Mouse (Mus musculus) thymus, adult 2 months (tissue): ENCODE results near the gene Adamts4. TPM values are rescaled to one million over a fixed set of nuclear protein-coding genes. Genes with fewer than 3 reads are reported as not detected.

ENCODE experiments used
- DNase-seq: peaks from one replicate; pipeline ENCODE4 v3.0.0; 2021
- H3K27ac ChIP-seq: fragments of 200-500 bp; 2 replicates; pipeline ENCODE4 v1.5.1; 2012; ENCODE audit warnings: low read length, control low read depth; ENCODE audit not compliant: control insufficient read depth, insufficient read depth
- H3K27me3 ChIP-seq: fragments of 200-500 bp; 2 replicates; pipeline ENCODE4 v1.6.1; 2012; ENCODE audit warnings: mild to moderate bottlenecking, low read length, moderate library complexity, mixed read lengths; ENCODE audit not compliant: control insufficient read depth, insufficient read depth
- H3K36me3 ChIP-seq: fragments of 200-500 bp; 2 replicates; pipeline ENCODE4 v1.6.1; 2012; ENCODE audit warnings: mild to moderate bottlenecking, low read length, moderate library complexity; ENCODE audit not compliant: control insufficient read depth, insufficient read depth
- H3K4me1 ChIP-seq: fragments of 200-500 bp; replicated peaks from 2 replicates; pipeline ENCODE4 v1.6.1; 2012; ENCODE audit warnings: low read length; ENCODE audit not compliant: control insufficient read depth, insufficient read depth
- H3K4me3 ChIP-seq: fragments of 200-500 bp; 2 replicates; pipeline ENCODE4 v1.5.1; 2012; ENCODE audit warnings: mild to moderate bottlenecking, low read length, control low read depth, moderate library complexity; ENCODE audit not compliant: control insufficient read depth, insufficient read depth
- CTCF ChIP-seq: fragments of 200-500 bp; IDR thresholded peaks from 2 replicates; pipeline ENCODE4 v1.5.1; 2012; ENCODE audit warnings: mild to moderate bottlenecking, control low read depth, low read length, moderate library complexity, borderline replicate concordance; ENCODE audit not compliant: control insufficient read depth, poor library complexity, insufficient read depth; ENCODE audit errors: extremely low read depth
- POLR2A ChIP-seq: fragments of 200-500 bp; IDR thresholded peaks from 2 replicates; pipeline ENCODE4 v1.6.1; 2012; ENCODE audit warnings: mild to moderate bottlenecking, low read length, control low read depth, moderate library complexity; ENCODE audit not compliant: control insufficient read depth, poor library complexity, insufficient read depth; ENCODE audit errors: extremely low read depth
- WGBS: fragments of 180-500 bp; shearing (Covaris S2); methylation state at CpG from one replicate; pipeline ENCODE4 v1.1.7; 2018; 5-methylcytosine and 5-hydroxymethylcytosine counted together
- polyA plus RNA-seq: library from polyadenylated mRNA; depleted of rRNA; stranded (reverse); fragments of >200 nt; gene quantifications from 2 replicates; pipeline ENCODE4 v1.2.3, GENCODE M21; 2012

Gene Adamts4
- polyA plus RNA-seq, 1 experiment: 0.90 TPM

- WGBS: 4% methylated on average over 28 of the region's 28 CpGs
- TF ChIP-seq POLR2A: peak; percentile 54
- peak; percentile 44; the same call in 1 of the 2 replicates for TF ChIP-seq CTCF
These were observed 27.7 kb upstream of the Adamts4 start, which contains the start of gene Tomm40l for GRCm38 (mm10) chr1:171222238-171223155. TSS of gene Tomm40l (minus strand) at chr1:171222514.

GRCm38 (mm10) chr1:171223168-171223567, 27.1 kb upstream of the Adamts4 start:
- TF ChIP-seq POLR2A: no peak
- TF ChIP-seq CTCF: no peak
- Histone ChIP-seq H3K36me3 (no peaks in the 10 kb centered on the region), H3K27ac (peak overlapping the region; percentile 66; the same call in 1 of the 2 replicates), H3K4me1 (peaks cover 13% of the 10 kb centered on the region), H3K27me3 (no peaks in the 10 kb centered on the region), H3K4me3 (peak overlapping the region; percentile 67)
- WGBS: 83% methylated on average over 6 of the region's 6 CpGs
- no peak for DNase-seq

More at GRCm38 (mm10) chr1:171222238-171223155, 27.7 kb upstream of the Adamts4 start, which contains the start of gene Tomm40l:
- DNase-seq: peak; percentile 86
- H3K27me3 ChIP-seq: no peaks in the 10 kb centered on the region
- peak within 1 kb of the TSS; percentile 67 for H3K4me3 ChIP-seq
- H3K4me1 ChIP-seq: peaks cover 13% of the 10 kb centered on the region
- no peaks in the 10 kb centered on the region for H3K36me3 ChIP-seq
- H3K27ac ChIP-seq: peak within 1 kb of the TSS; percentile 66; the same call in 1 of the 2 replicates

- no peak for DNase-seq
- 100% methylated on average over 2 of the region's 2 CpGs for WGBS
- no peak for TF ChIP-seq POLR2A
- no peak for TF ChIP-seq CTCF
- H3K4me3 ChIP-seq: no peak overlapping the region
- no peaks in the 10 kb centered on the region for H3K27me3 ChIP-seq
- H3K27ac ChIP-seq: no peak overlapping the region
- H3K4me1 ChIP-seq: peaks cover 13% of the 10 kb centered on the region
- H3K36me3 ChIP-seq: no peaks in the 10 kb centered on the region
These were observed 26.4 kb upstream of the Adamts4 start for GRCm38 (mm10) chr1:171223796-171224195.

GRCm38 (mm10) chr1:171224857-171225256, 25.4 kb upstream of the Adamts4 start, which contains the start of gene Apoa2:
TSS of gene Apoa2 (plus strand) at chr1:171225054.
- WGBS: 95% methylated on average over 5 of the region's 5 CpGs
- Histone ChIP-seq H3K36me3 (no peaks in the 10 kb centered on the region), H3K4me3 (no peak within 1 kb of the TSS), H3K4me1 (peaks cover 13% of the 10 kb centered on the region), H3K27me3 (no peaks in the 10 kb centered on the region), H3K27ac (no peak within 1 kb of the TSS)
- no peak for DNase-seq
- TF ChIP-seq POLR2A (no peak), CTCF (no peak)

- no peaks in the 10 kb centered on the region for H3K36me3 ChIP-seq
- H3K27me3 ChIP-seq: no peaks in the 10 kb centered on the region
- TF ChIP-seq CTCF (no peak), POLR2A (no peak)
- no peak overlapping the region for H3K4me3 ChIP-seq
- WGBS: 51% methylated on average over 4 of the region's 4 CpGs
- peaks cover 4% of the 10 kb centered on the region for H3K4me1 ChIP-seq
- no peak for DNase-seq
- no peak overlapping the region for H3K27ac ChIP-seq
These were observed 23.4 kb upstream of the Adamts4 start for GRCm38 (mm10) chr1:171226780-171227179.

GRCm38 (mm10) chr1:171227879-171228278, 22.3 kb upstream of the Adamts4 start:
- Histone ChIP-seq H3K4me1 (peaks cover 2% of the 10 kb centered on the region; the same call in 1 of the 2 replicates), H3K4me3 (no peak overlapping the region), H3K27ac (no peak overlapping the region), H3K36me3 (no peaks in the 10 kb centered on the region), H3K27me3 (no peaks in the 10 kb centered on the region)
- WGBS: 91% methylated on average over 1 of the region's 1 CpGs
- TF ChIP-seq CTCF (no peak), POLR2A (no peak)
- DNase-seq: no peak
